Mouse (Mus musculus) bone marrow, adult 2 months (tissue): ENCODE data around the gene C2cd4d. TPM values are rescaled to one million over a fixed set of nuclear protein-coding genes. Genes with fewer than 3 reads are reported as not detected.

ENCODE experiments used
- H3K27ac ChIP-seq: fragments of 200-500 bp; 2 replicates; pipeline ENCODE4 v1.5.1; 2012; ENCODE audit warnings: low read depth, mild to moderate bottlenecking, control low read depth, inconsistent platforms, low read length; ENCODE audit not compliant: control insufficient read depth, poor library complexity, insufficient read depth
- H3K4me1 ChIP-seq: fragments of 200-500 bp; 2 replicates; pipeline ENCODE4 v1.6.1; 2011; ENCODE audit warnings: low read length; ENCODE audit not compliant: control insufficient read depth, insufficient read depth
- H3K4me3 ChIP-seq: fragments of 200-500 bp; replicated peaks from 2 replicates; pipeline ENCODE3; 2011; ENCODE audit warnings: mild to moderate bottlenecking, low read depth, low read length, control low read depth; ENCODE audit not compliant: control insufficient read depth
- CTCF ChIP-seq: fragments of 200-500 bp; IDR thresholded peaks from 2 replicates; pipeline ENCODE4 v1.5.1; 2011; ENCODE audit warnings: low read length, control low read depth; ENCODE audit not compliant: control insufficient read depth, insufficient read depth
- POLR2A ChIP-seq: fragments of 200-500 bp; IDR thresholded peaks from 2 replicates; pipeline ENCODE4 v1.6.1; 2011; ENCODE audit warnings: low read depth, mild to moderate bottlenecking, control low read depth, low read length, borderline replicate concordance; ENCODE audit not compliant: control insufficient read depth
- WGBS: fragments of 180-500 bp; shearing (Covaris S2); methylation state at CpG from one replicate; pipeline ENCODE4 v1.1.7; 2018; 5-methylcytosine and 5-hydroxymethylcytosine counted together
- polyA plus RNA-seq: library from polyadenylated mRNA; stranded (reverse); fragments of >200 nt; gene quantifications from 2 replicates; pipeline ENCODE4 v1.2.4, GENCODE M21; 2011; ENCODE audit warnings: low replicate concordance; ENCODE audit not compliant: missing spikeins, insufficient read depth, insufficient read length

C2cd4d gene
- polyA plus RNA-seq, 1 experiment: not detected

GRCm38 (mm10) chr3:94396336-94396735, 34.1 kb downstream of the C2cd4d start:
- H3K4me3 ChIP-seq: no peak overlapping the region
- TF ChIP-seq CTCF: no peak
- no peak for TF ChIP-seq POLR2A
- no peaks in the 10 kb centered on the region for H3K4me1 ChIP-seq
- 83% methylated on average over 1 of the region's 1 CpGs for WGBS
- no peak overlapping the region for H3K27ac ChIP-seq

- Histone ChIP-seq H3K27ac (no peak overlapping the region), H3K4me1 (no peaks in the 10 kb centered on the region), H3K4me3 (no peak overlapping the region)
- TF ChIP-seq CTCF (no peak), POLR2A (no peak)
- WGBS: 77% methylated on average over 4 of the region's 4 CpGs
Observed at GRCm38 (mm10) chr3:94396851-94397250, 34.6 kb downstream of the C2cd4d start.

DNA sequence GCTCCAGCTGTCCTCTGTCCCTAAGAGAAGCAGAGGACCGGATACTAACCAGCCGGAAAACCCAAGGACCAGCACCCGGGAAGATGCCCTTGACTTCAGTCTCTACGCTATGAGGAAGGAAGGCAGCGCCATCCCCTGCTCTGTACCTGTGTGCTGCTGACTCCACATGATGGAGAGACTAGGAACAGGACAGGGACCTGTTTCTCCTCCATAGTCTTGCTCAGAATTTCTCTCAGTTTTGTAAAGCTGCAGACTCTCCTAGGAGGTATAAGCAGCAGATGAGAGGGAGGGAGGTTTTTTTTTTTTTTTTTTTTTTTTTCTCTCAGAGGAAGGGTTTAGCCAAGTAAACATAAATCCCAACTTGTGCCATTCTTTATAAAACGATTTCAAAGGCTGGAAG, 36.0 kb downstream of the C2cd4d start, which contains the start of gene Lingo4:
TSS of gene Lingo4 (plus strand) at position 301 of the 400 bp plus-strand sequence.
- WGBS: 68% methylated on average over 6 of the region's 6 CpGs
- no peak for TF ChIP-seq CTCF
- no peak for TF ChIP-seq POLR2A
- no peaks in the 10 kb centered on the region for H3K4me1 ChIP-seq
- no peak within 1 kb of the TSS for H3K4me3 ChIP-seq
- no peak within 1 kb of the TSS for H3K27ac ChIP-seq

GRCm38 (mm10) chr3:94398943-94399481, 36.8 kb downstream of the C2cd4d start:
- Histone ChIP-seq H3K4me3 (no peak overlapping the region), H3K27ac (no peak overlapping the region), H3K4me1 (no peaks in the 10 kb centered on the region)
- 3% methylated on average over 20 of the region's 20 CpGs for WGBS
- TF ChIP-seq POLR2A (no peak), CTCF (no peak)

GRCm38 (mm10) chr3:94399663-94400310, 37.5 kb downstream of the C2cd4d start:
- H3K27ac ChIP-seq: no peak overlapping the region
- WGBS: 43% methylated on average over 5 of the region's 5 CpGs
- TF ChIP-seq CTCF: no peak
- no peak for TF ChIP-seq POLR2A
- H3K4me1 ChIP-seq: no peaks in the 10 kb centered on the region
- H3K4me3 ChIP-seq: no peak overlapping the region

GRCm38 (mm10) chr3:94402451-94402850, 40.2 kb downstream of the C2cd4d start:
- no peak overlapping the region for H3K4me3 ChIP-seq
- H3K27ac ChIP-seq: no peak overlapping the region
- TF ChIP-seq POLR2A: no peak
- 69% methylated on average over 8 of the region's 8 CpGs for WGBS
- H3K4me1 ChIP-seq: no peaks in the 10 kb centered on the region

GRCm38 (mm10) chr3:94404366-94405054, 42.3 kb downstream of the C2cd4d start:
- no peak for TF ChIP-seq POLR2A
- no peak for TF ChIP-seq CTCF
- Histone ChIP-seq H3K27ac (no peak overlapping the region), H3K4me3 (no peak overlapping the region), H3K4me1 (no peaks in the 10 kb centered on the region)
- WGBS: 43% methylated on average over 7 of the region's 7 CpGs

GRCm38 (mm10) chr3:94405561-94405960, 43.3 kb downstream of the C2cd4d start:
- 72% methylated on average over 4 of the region's 4 CpGs for WGBS
- Histone ChIP-seq H3K4me1 (no peaks in the 10 kb centered on the region), H3K27ac (no peak overlapping the region), H3K4me3 (no peak overlapping the region)
- TF ChIP-seq POLR2A: no peak
- no peak for TF ChIP-seq CTCF
